ENCODE assay signal across 25 mouse cellular contexts in genomic region chr10:42131798-42132197, GRCm38 (mm10).
DNase-seq lines count a peak whose midpoint lies in the region; ATAC-seq and TF ChIP-seq lines count a peak whose summit lies in the region.
"Had no signal": no experiment of that assay in that cellular context is flagged by ENCODE, and none has a peak within 500 bp of the region (broad histone marks: within the 10 kb centered on the region; RNA-seq: fewer than 3 reads in every experiment).

No protein-coding gene starts in this region.

- no peaks in the 10 kb centered on the region for H3K9me3 ChIP-seq in intestine, postnatal 0 days (ENCODE audit: control insufficient read depth)
- no peaks in the 10 kb centered on the region for H3K9me3 ChIP-seq in intestine, embryonic 16.5 days (ENCODE audit: control insufficient read depth, low read length)
- no peaks in the 10 kb centered on the region for H3K9me3 ChIP-seq in liver, postnatal 0 days (ENCODE audit: low read length)
- H3K9me3 ChIP-seq in liver, embryonic 11.5 days (ENCODE audit: control insufficient read depth, low read length) = no peaks in the 10 kb centered on the region
- H3K9me3 ChIP-seq: embryonic facial prominence, embryonic 15.5 days; heart, embryonic 10.5 days; hindbrain, embryonic 15.5 days; limb, embryonic 12.5 days; liver, embryonic 13.5 days; neural tube, embryonic 15.5 days; stomach, embryonic 15.5 days had no signal

- WGBS in intestine, postnatal 0 days = 94% methylated on average over 6 of the region's 6 CpGs
- 90% methylated on average over 6 of the region's 6 CpGs for whole genome bisulfite sequencing in intestine, embryonic 16.5 days
- 87% methylated on average over 6 of the region's 6 CpGs for WGBS in liver, postnatal 0 days (ENCODE audit: insufficient replicate concordance)
- 84% methylated on average over 6 of the region's 6 CpGs for WGBS in liver, embryonic 11.5 days

- H3K27ac ChIP-seq in intestine, postnatal 0 days (ENCODE audit: low read depth, low read length) = no peak overlapping the region
- no peak overlapping the region for H3K27ac ChIP-seq in intestine, embryonic 16.5 days (ENCODE audit: low read length)
- no peak overlapping the region for H3K27ac ChIP-seq in liver, postnatal 0 days (ENCODE audit: low read depth)
- no peak overlapping the region for H3K27ac ChIP-seq in liver, embryonic 11.5 days (ENCODE audit: low read depth, low read length)
- peak overlapping the region; percentile 40 for H3K27ac ChIP-seq in bone marrow macrophage, adult 2 months (ENCODE audit: insufficient read depth, low read depth, low read length)
- H3K27ac ChIP-seq: embryonic facial prominence, embryonic 15.5 days; hindbrain, embryonic 15.5 days; limb, embryonic 12.5 days; liver, embryonic 13.5 days; neural tube, embryonic 15.5 days; stomach, embryonic 15.5 days had no signal

- peak; percentile 38 for TF ChIP-seq CTCF in intestine, postnatal 0 days (IDR thresholded peaks at IDR 0.05; ENCODE audit: low read depth)
- TF ChIP-seq CTCF in liver, postnatal 0 days (IDR thresholded peaks at IDR 0.05; ENCODE audit: low read depth) = 0 out of 2 replicates have a peak, but pooled peaks have one; percentile 17
- TF ChIP-seq CTCF in bone marrow macrophage, adult 2 months (IDR thresholded peaks at IDR 0.05; ENCODE audit: low read depth, low read length) = 0 out of 2 replicates have a peak, but pooled peaks have one; percentile 16

- H3K4me3 ChIP-seq in intestine, postnatal 0 days (ENCODE audit: low read depth, low read length) = no peak overlapping the region
- H3K4me3 ChIP-seq in intestine, embryonic 16.5 days (ENCODE audit: low read length) = no peak overlapping the region
- H3K4me3 ChIP-seq in liver, postnatal 0 days (ENCODE audit: low read depth, low read length) = no peak overlapping the region
- no peak overlapping the region for H3K4me3 ChIP-seq in liver, embryonic 11.5 days (ENCODE audit: low read depth, low read length)
- no peak overlapping the region for H3K4me3 ChIP-seq in bone marrow macrophage, adult 2 months (ENCODE audit: insufficient read depth, low read length)
- H3K4me3 ChIP-seq: embryonic facial prominence, embryonic 15.5 days; heart, embryonic 10.5 days; hindbrain, embryonic 15.5 days; limb, embryonic 12.5 days; liver, embryonic 13.5 days; neural tube, embryonic 15.5 days; stomach, embryonic 15.5 days had no signal

- no peak for DNase-seq in liver, postnatal 0 days
- DNase-seq in liver, embryonic 11.5 days (ENCODE audit: low spot score) = no peak
- DNase-seq in A20 (ENCODE audit: low read depth, low spot score) = peak; percentile 12
- no peak for DNase-seq in frontal cortex, adult 2 months (ENCODE audit: extremely low spot score in 1 of 2, low spot score in 1 of 2)
- DNase-seq: adrenal gland, postnatal 14 days; cerebellum, adult 11 months; cerebellum, adult 9-11 months; heart, postnatal 4 days; liver, embryonic 13.5 days; lung, postnatal 10 days; right cerebral cortex, adult 18-20 months; thymus, adult 18-20 months; thymus, postnatal 36 days had no signal

- no peak overlapping the region for H3K4me2 ChIP-seq in intestine, postnatal 0 days (replicated peaks; ENCODE audit: low read depth)
- H3K4me2 ChIP-seq in intestine, embryonic 16.5 days (ENCODE audit: low read depth, low read length) = no peak overlapping the region
- H3K4me2 ChIP-seq in liver, postnatal 0 days (ENCODE audit: low read depth, low read length) = no peak overlapping the region
- no peak overlapping the region for H3K4me2 ChIP-seq in liver, embryonic 11.5 days
- H3K4me2 ChIP-seq: embryonic facial prominence, embryonic 15.5 days; hindbrain, embryonic 15.5 days; limb, embryonic 12.5 days; liver, embryonic 13.5 days; neural tube, embryonic 15.5 days; stomach, embryonic 15.5 days had no signal

- H3K36me3 ChIP-seq in intestine, postnatal 0 days (ENCODE audit: control insufficient read depth, insufficient read depth) = no peaks in the 10 kb centered on the region
- no peaks in the 10 kb centered on the region for H3K36me3 ChIP-seq in intestine, embryonic 16.5 days (ENCODE audit: control insufficient read depth, insufficient read depth, low read length)
- no peaks in the 10 kb centered on the region for H3K36me3 ChIP-seq in liver, postnatal 0 days (replicated peaks; ENCODE audit: insufficient read depth, low read length)
- no peaks in the 10 kb centered on the region for H3K36me3 ChIP-seq in liver, embryonic 11.5 days (ENCODE audit: control insufficient read depth, insufficient read depth, low read length)
- H3K36me3 ChIP-seq: embryonic facial prominence, embryonic 15.5 days; heart, embryonic 10.5 days; hindbrain, embryonic 15.5 days; limb, embryonic 12.5 days; liver, embryonic 13.5 days; neural tube, embryonic 15.5 days; stomach, embryonic 15.5 days had no signal

- TF ChIP-seq EP300 in liver, postnatal 0 days (IDR thresholded peaks at IDR 0.05; ENCODE audit: low read depth) = no peak

- H3K9ac ChIP-seq in intestine, postnatal 0 days (ENCODE audit: low read depth, low read length) = no peak overlapping the region
- no peak overlapping the region for H3K9ac ChIP-seq in intestine, embryonic 16.5 days (ENCODE audit: low read depth, low read length)
- no peak overlapping the region for H3K9ac ChIP-seq in liver, postnatal 0 days (replicated peaks)
- H3K9ac ChIP-seq in liver, embryonic 11.5 days (ENCODE audit: low read depth, low read length) = no peak overlapping the region
- H3K9ac ChIP-seq: embryonic facial prominence, embryonic 15.5 days; hindbrain, embryonic 15.5 days; limb, embryonic 12.5 days; liver, embryonic 13.5 days; neural tube, embryonic 15.5 days; stomach, embryonic 15.5 days had no signal

- H3K4me1 ChIP-seq in intestine, postnatal 0 days (replicated peaks; ENCODE audit: control insufficient read depth, insufficient read depth, low read length) = no peaks in the 10 kb centered on the region
- H3K4me1 ChIP-seq in intestine, embryonic 16.5 days (ENCODE audit: control insufficient read depth, insufficient read depth, low read length) = no peaks in the 10 kb centered on the region
- no peaks in the 10 kb centered on the region for H3K4me1 ChIP-seq in liver, postnatal 0 days (ENCODE audit: insufficient read depth)
- no peaks in the 10 kb centered on the region; the same call in 1 of the 2 replicates for H3K4me1 ChIP-seq in liver, embryonic 11.5 days (replicated peaks; ENCODE audit: control insufficient read depth, insufficient read depth, low read length)
- H3K4me1 ChIP-seq in bone marrow macrophage, adult 2 months (ENCODE audit: control insufficient read depth, insufficient read depth, low read length) = peaks cover 7% of the 10 kb centered on the region
- H3K4me1 ChIP-seq: embryonic facial prominence, embryonic 15.5 days; hindbrain, embryonic 15.5 days; limb, embryonic 12.5 days; liver, embryonic 13.5 days; neural tube, embryonic 15.5 days; stomach, embryonic 15.5 days had no signal

- no peaks in the 10 kb centered on the region for H3K27me3 ChIP-seq in intestine, postnatal 0 days (replicated peaks; ENCODE audit: control insufficient read depth, insufficient read depth, low read length)
- H3K27me3 ChIP-seq in intestine, embryonic 16.5 days (replicated peaks; ENCODE audit: control insufficient read depth, insufficient read depth, low read length) = no peaks in the 10 kb centered on the region
- no peaks in the 10 kb centered on the region for H3K27me3 ChIP-seq in liver, postnatal 0 days (ENCODE audit: insufficient read depth, low read length)
- no peaks in the 10 kb centered on the region for H3K27me3 ChIP-seq in liver, embryonic 11.5 days (replicated peaks; ENCODE audit: control insufficient read depth, insufficient read depth, low read length)
- H3K27me3 ChIP-seq: embryonic facial prominence, embryonic 15.5 days; hindbrain, embryonic 15.5 days; limb, embryonic 12.5 days; liver, embryonic 13.5 days; neural tube, embryonic 15.5 days; stomach, embryonic 15.5 days had no signal

- no peak for ATAC-seq in intestine, postnatal 0 days
- ATAC-seq in intestine, embryonic 16.5 days = no peak
- no peak for ATAC-seq in liver, postnatal 0 days
- ATAC-seq in liver, embryonic 11.5 days (replicated peaks; ENCODE audit: low FRiP score) = no peak
- no peak for ATAC-seq in megakaryocyte-erythroid progenitor cell, adult 5-6 weeks (replicated peaks; ENCODE audit: low FRiP score, low TSS enrichment, poor library complexity, severe bottlenecking)
- ATAC-seq: forebrain, embryonic 16.5 days; midbrain, embryonic 16.5 days had no signal

- no peak for TF ChIP-seq POLR2A in bone marrow macrophage, adult 2 months (IDR thresholded peaks at IDR 0.05; ENCODE audit: borderline replicate concordance, low read depth, low read length)
